Mouse (Mus musculus) layer of hippocampus, postnatal 25 days (tissue): ENCODE results near the gene Zbtb46. TPM values are rescaled to one million over a fixed set of nuclear protein-coding genes. Genes with fewer than 3 reads are reported as not detected.

Experiments
- DNase-seq, 2 experiments: peaks; one replicate each; pipeline ENCODE4 v3.0.0; 2022; ENCODE audit warnings: mixed read lengths in 2 of 2, low spot score in 1 of 2; ENCODE audit errors: extremely low spot score in 1 of 2
- total RNA-seq, 2 experiments: library from RNA; stranded (reverse); gene quantifications; 2 replicates each; pipeline ENCODE4 v1.2.3; 2021

Zbtb46 gene
- total RNA-seq, 2 experiments from 2014 or later: 6.7 to 7.3 TPM

GRCm38 (mm10) chr2:181470285-181470684 is 11.1 kb upstream of the Zbtb46 start:
- DNase-seq: no peak

GRCm38 (mm10) chr2:181465423-181465822 is 6.2 kb upstream of the Zbtb46 start:
- DNase-seq: no peak

- DNase-seq: peak in 1 of 2 experiments; percentile 24
Measured at GRCm38 (mm10) chr2:181463008-181463738, 3.9 kb upstream of the Zbtb46 start.

GRCm38 (mm10) chr2:181462604-181463003 is 3.4 kb upstream of the Zbtb46 start:
- DNase-seq: no peak

GRCm38 (mm10) chr2:181461536-181462100 is 2.4 kb upstream of the Zbtb46 start:
- no peak for DNase-seq

- DNase-seq: peak; percentile 17 to 20
Measured at GRCm38 (mm10) chr2:181459673-181460621, 721 bp upstream of the Zbtb46 start.

- DNase-seq: peak in 1 of 2 experiments; percentile 11
Measured at GRCm38 (mm10) chr2:181458411-181459152, 644 bp downstream of the Zbtb46 start.

- no peak for DNase-seq
Measured at GRCm38 (mm10) chr2:181457831-181458230, 1.4 kb downstream of the Zbtb46 start.

- no peak for DNase-seq
Measured at GRCm38 (mm10) chr2:181455899-181456298, 3.3 kb downstream of the Zbtb46 start.

GRCm38 (mm10) chr2:181453274-181453673 is 6.0 kb downstream of the Zbtb46 start:
- DNase-seq: no peak

GRCm38 (mm10) chr2:181452181-181452580 is 7.0 kb downstream of the Zbtb46 start:
- no peak for DNase-seq

- no peak for DNase-seq
Measured at GRCm38 (mm10) chr2:181443016-181443415, 16.2 kb downstream of the Zbtb46 start.

- DNase-seq: no peak
Measured at GRCm38 (mm10) chr2:181438176-181438575, 21.1 kb downstream of the Zbtb46 start.

- no peak for DNase-seq
Measured at GRCm38 (mm10) chr2:181436246-181436645, 23.0 kb downstream of the Zbtb46 start.

GRCm38 (mm10) chr2:181423834-181424233 is 35.4 kb downstream of the Zbtb46 start:
- DNase-seq: no peak

- DNase-seq: no peak
Measured at GRCm38 (mm10) chr2:181420903-181421638, 38.2 kb downstream of the Zbtb46 start.

GRCm38 (mm10) chr2:181420426-181420825 is 38.8 kb downstream of the Zbtb46 start:
- no peak for DNase-seq

- no peak for DNase-seq
Measured at GRCm38 (mm10) chr2:181419359-181419758, 39.9 kb downstream of the Zbtb46 start.

- no peak for DNase-seq
Measured at GRCm38 (mm10) chr2:181415945-181416344, 43.3 kb downstream of the Zbtb46 start.

- no peak for DNase-seq
Measured at GRCm38 (mm10) chr2:181413141-181413540, 46.1 kb downstream of the Zbtb46 start.
